Mouse (Mus musculus): ENCODE data around the gene 1110008P14Rik. TPM values are rescaled to one million over a fixed set of nuclear protein-coding genes. Genes with fewer than 3 reads are reported as not detected.
A peak's percentile ranks its signal among the peaks of the same experiment; 100 is the strongest.

The 1110008P14Rik gene
- total RNA-seq, 2 experiments from 2014 or later: 341 to 349 TPM

DNA sequence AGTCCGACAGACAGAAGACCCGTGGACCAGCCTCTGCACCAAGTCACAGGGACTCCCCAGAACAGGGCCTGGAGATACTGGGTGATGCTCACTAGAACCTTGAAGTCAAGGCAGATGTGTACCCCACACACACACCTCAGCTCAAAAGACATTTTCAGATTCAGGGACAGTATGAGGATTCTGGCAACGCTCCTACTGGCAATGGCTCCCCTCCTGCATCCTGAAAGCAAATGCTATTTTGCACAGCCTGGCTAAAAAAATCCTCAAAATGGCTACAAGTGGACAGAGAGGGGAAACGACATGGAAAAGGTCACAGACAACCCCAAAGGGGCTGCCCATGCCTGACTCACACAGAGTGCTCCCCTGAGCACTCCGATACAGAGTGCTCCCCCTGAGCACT lies 49.6 kb downstream of the 1110008P14Rik start:
- intact Hi-C loops (cut with DNase I): no loop called here
- no peak for DNase-seq (ENCODE audit: extremely low spot score in 1 of 2, low spot score in 2 of 2)
- Histone ChIP-seq H3K4me3 (no peak overlapping the region), H3K27ac (peak overlapping the region; percentile 66)
- TF ChIP-seq CTCF (IDR thresholded peaks at IDR 0.05): no peak

GRCm38 (mm10) chr2:32329531-32329930 lies 52.2 kb downstream of the 1110008P14Rik start:
- peak overlapping the region; percentile 81 for H3K27ac ChIP-seq
- no peak for TF ChIP-seq CTCF (IDR thresholded peaks at IDR 0.05)
- DNase-seq (ENCODE audit: extremely low spot score in 1 of 2, low spot score in 2 of 2): no peak
- intact Hi-C loops (cut with DNase I): no loop called here
- no peak overlapping the region for H3K4me3 ChIP-seq

DNA sequence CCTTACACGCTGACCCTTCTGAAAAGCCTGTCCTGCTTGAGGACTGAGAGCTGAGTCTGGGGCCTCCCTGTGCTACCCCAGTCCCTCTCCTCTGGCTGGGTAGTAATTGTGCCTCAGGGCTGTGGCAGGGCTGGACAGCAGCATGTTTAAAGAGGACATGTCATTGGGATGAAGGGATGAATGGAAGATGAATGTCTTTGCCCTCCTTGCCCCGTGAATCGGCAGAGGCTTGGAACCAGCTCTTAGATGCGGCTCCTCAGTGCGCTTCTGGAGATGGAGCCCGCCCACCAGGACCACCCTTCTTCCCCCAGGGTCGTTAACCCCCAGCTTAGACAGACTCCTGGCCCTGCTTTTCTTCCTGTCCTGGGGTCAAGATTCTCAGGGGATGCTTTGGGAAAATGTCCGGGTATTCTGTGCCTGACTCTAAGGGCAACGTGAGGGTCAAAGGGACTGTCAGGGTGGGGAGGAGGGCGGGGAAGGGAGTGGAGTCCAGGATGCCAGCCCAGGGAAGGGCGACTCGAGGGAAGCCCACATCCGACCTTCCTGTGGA lies 52.8 kb downstream of the 1110008P14Rik start:
- H3K4me3 ChIP-seq: no peak overlapping the region
- H3K27ac ChIP-seq: peak overlapping the region; percentile 81
- no peak for DNase-seq (ENCODE audit: extremely low spot score in 1 of 2, low spot score in 2 of 2)
- no peak for TF ChIP-seq CTCF (IDR thresholded peaks at IDR 0.05)
- intact Hi-C loops (cut with DNase I): no loop called here

GRCm38 (mm10) chr2:32327200-32327599 lies 54.5 kb downstream of the 1110008P14Rik start:
- no peak for DNase-seq (ENCODE audit: extremely low spot score in 1 of 2, low spot score in 2 of 2)
- no peak for TF ChIP-seq CTCF (IDR thresholded peaks at IDR 0.05)
- no peak overlapping the region for H3K4me3 ChIP-seq
- peak overlapping the region; percentile 81; the same call in 1 of the 2 replicates for H3K27ac ChIP-seq
- intact Hi-C loops (cut with DNase I): no loop called here

Other genes with a start within 250 kb of the 1110008P14Rik start
- gene Prrc2b, start 230.9 kb downstream of the 1110008P14Rik start, total RNA-seq (2021): 100 to 1,000 TPM; 268 to 280 TPM
- gene Pomt1, start 145.3 kb downstream of the 1110008P14Rik start, total RNA-seq (2021): 10 to 100 TPM; 23.7 to 25.3 TPM
- gene Uck1, start 121.8 kb downstream of the 1110008P14Rik start, total RNA-seq (2021): 10 to 100 TPM; 45.9 to 47.1 TPM
- 10 to 100 TPM; 83.2 to 86.4 TPM for gene Golga2, start 94.6 kb downstream of the 1110008P14Rik start, total RNA-seq (2021)
- gene Swi5, start 93.9 kb downstream of the 1110008P14Rik start, total RNA-seq (2021): 100 to 1,000 TPM; 186 to 193 TPM
- gene Ciz1, start 29.6 kb downstream of the 1110008P14Rik start, total RNA-seq (2021): 10 to 100 TPM; 89.7 to 90.1 TPM
- gene Dnm1, start 28.6 kb downstream of the 1110008P14Rik start, total RNA-seq (2021): 1,000 to 10,000 TPM; 1,259 to 1,310 TPM
- gene Lcn2, start 6.3 kb upstream of the 1110008P14Rik start, total RNA-seq (2021): 10 to 100 TPM in 1 of 2 experiments, under 1 TPM in 1; 0.44 to 19.4 TPM
- 10 to 100 TPM; 47.2 to 47.8 TPM for gene Ptges2, start 14.0 kb upstream of the 1110008P14Rik start, total RNA-seq (2021)
- gene Naif1, start 68.5 kb upstream of the 1110008P14Rik start, total RNA-seq (2021): 1 to 10 TPM; 3.3 to 3.7 TPM
- 10 to 100 TPM; 65.2 to 79.1 TPM for gene Slc25a25, start 69.5 kb upstream of the 1110008P14Rik start, total RNA-seq (2021)
- gene Fam102a, start 153.4 kb upstream of the 1110008P14Rik start, total RNA-seq (2021): 10 to 100 TPM; 61.1 to 64.8 TPM
- 10 to 100 TPM; 79.4 to 82.6 TPM for gene Dpm2, start 188.9 kb upstream of the 1110008P14Rik start, total RNA-seq (2021)
- gene Pip5kl1, start 192.9 kb upstream of the 1110008P14Rik start, total RNA-seq (2021): 10 to 100 TPM; 10.1 to 14.1 TPM
- 1 to 10 TPM in 1 of 2 experiments, under 1 TPM in 1; 0.75 to 1.1 TPM for gene 9430097D07Rik, start 193.7 kb upstream of the 1110008P14Rik start, total RNA-seq (2021)
- gene St6galnac4, start 205.2 kb upstream of the 1110008P14Rik start, total RNA-seq (2021): 10 to 100 TPM; 37.2 to 38.0 TPM
- gene St6galnac6, start 217.8 kb upstream of the 1110008P14Rik start, total RNA-seq (2021): 100 to 1,000 TPM; 122 to 133 TPM
- gene Ak1, start 239.8 kb upstream of the 1110008P14Rik start, total RNA-seq (2021): 100 to 1,000 TPM; 140 to 153 TPM

Data from left cerebral cortex, adult 2 months (tissue).